Mouse (Mus musculus): Measurements from ENCODE around the gene Rilpl1. TPM values are rescaled to one million over a fixed set of nuclear protein-coding genes. Genes with fewer than 3 reads are reported as not detected.
"Not testable (repeated sequence)": the region's sequence is repeated elsewhere in the genome, so short reads cannot be mapped to it uniquely, and the experiment has no call there.

The Rilpl1 gene
- total RNA-seq, 2 experiments from 2014 or later: 2.2 TPM; not detected in 1

- ATAC-seq (replicated peaks; ENCODE audit: low FRiP score, low TSS enrichment, poor library complexity, severe bottlenecking): no peak
These were observed 67.7 kb downstream of the Rilpl1 start for GRCm38 (mm10) chr5:124463462-124463861.

DNA sequence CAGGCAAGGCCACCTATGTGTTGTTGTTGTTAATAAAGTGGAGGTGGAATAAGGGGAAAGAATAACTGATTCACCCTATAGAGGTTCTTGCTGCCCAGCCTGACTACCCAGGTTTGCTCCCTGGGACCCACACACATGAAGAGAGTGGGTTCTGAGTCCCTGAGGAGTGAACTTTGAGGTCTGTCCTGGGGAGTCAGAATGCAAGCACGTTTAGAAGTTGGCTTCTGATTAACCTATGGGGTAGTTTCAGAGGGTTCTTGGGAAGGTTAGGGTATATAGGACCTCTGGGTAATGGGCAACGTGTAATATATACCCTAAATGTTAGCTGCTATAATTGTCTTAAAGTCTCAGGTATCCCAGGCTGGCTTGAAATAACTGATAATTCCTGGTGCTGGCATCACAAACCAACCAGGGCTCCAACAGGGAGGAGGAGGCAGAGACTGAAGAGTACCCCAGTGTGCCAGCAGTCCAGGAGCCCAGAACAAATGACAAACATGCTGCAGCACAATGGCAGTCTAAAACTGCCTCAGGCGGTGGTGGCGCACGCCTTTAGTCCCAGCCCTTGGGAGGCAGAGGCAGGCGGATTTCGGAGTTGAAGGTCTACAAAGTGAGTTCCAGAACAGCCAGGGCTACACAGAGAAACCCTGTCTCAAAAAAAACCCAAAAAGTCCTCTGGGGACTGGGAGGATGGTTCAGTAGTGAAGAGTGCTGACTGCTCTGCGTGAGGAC is 68.7 kb downstream of the Rilpl1 start:
- ATAC-seq (replicated peaks; ENCODE audit: low FRiP score, low TSS enrichment, poor library complexity, severe bottlenecking): no peak

GRCm38 (mm10) chr5:124460922-124461321 is 70.3 kb downstream of the Rilpl1 start:
- not testable (repeated sequence) for ATAC-seq (replicated peaks; ENCODE audit: low FRiP score, low TSS enrichment, poor library complexity, severe bottlenecking)

DNA sequence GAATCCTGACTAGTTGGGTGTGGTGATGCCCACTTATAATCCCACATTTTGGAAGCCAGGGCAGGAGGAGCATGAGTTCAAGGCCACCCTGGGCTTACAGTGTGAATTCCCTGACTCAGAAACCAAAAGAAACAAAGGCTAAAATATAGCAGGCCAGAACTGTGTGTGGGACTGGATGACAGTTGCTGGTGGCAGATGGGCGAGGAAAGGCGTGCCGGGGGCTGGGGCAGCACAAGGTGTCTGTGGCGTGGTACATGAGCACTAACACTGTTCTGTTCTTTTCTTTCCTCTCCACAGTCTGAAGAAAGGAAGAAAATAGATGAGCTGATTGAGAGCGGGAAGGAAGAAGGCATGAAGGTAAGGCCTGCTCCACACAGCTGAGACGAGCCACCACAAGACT is 74.4 kb downstream of the Rilpl1 start:
- no peak for ATAC-seq (replicated peaks; ENCODE audit: low FRiP score, low TSS enrichment, poor library complexity, severe bottlenecking)

DNA sequence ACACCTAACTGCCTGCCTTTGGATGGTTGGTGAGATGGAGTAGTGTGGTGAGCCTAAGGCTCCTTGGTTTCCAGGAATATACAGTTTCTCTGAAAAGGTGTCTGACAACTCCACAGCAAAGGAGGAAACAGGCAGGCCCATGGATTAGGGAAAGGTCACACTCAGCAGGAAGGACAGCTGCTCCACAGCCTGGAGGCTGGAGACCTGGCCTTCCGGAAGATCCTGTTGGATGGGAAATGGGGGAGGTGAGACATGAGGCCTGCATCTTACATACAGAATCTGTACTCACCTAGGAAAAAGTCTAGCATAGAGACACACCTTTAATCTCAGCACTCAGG is 77.1 kb downstream of the Rilpl1 start:
- no peak for ATAC-seq (replicated peaks; ENCODE audit: low FRiP score, low TSS enrichment, poor library complexity, severe bottlenecking)

- ATAC-seq (replicated peaks; ENCODE audit: low FRiP score, low TSS enrichment, poor library complexity, severe bottlenecking): no peak
These were observed 77.7 kb downstream of the Rilpl1 start for GRCm38 (mm10) chr5:124453339-124454081.

- no peak for ATAC-seq (replicated peaks; ENCODE audit: low FRiP score, low TSS enrichment, poor library complexity, severe bottlenecking)
These were observed 78.5 kb downstream of the Rilpl1 start for GRCm38 (mm10) chr5:124452494-124453228.

- ATAC-seq (replicated peaks; ENCODE audit: low FRiP score, low TSS enrichment, poor library complexity, severe bottlenecking): no peak
These were observed 80.4 kb downstream of the Rilpl1 start for GRCm38 (mm10) chr5:124450641-124451340.

GRCm38 (mm10) chr5:124450051-124450450 is 81.1 kb downstream of the Rilpl1 start:
- ATAC-seq (replicated peaks; ENCODE audit: low FRiP score, low TSS enrichment, poor library complexity, severe bottlenecking): no peak

DNA sequence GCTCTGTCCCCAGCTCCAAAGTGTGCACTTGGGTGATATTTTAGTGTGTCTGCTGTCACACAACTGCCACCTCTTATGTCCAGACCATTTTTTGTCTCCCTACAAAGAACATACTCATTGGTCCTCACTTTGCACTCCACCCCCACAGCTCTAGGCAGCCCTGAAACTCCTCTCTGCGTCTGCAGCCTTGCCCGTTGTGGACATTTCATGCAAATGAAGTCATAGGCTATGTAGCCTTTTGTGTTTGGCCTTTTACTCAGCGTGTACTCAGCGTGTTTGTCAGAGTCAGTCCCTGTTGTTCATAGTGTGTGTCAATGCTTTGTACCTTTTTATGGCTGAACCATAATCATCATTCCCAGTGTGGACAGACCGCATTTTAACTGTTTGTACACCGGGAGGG is 81.7 kb downstream of the Rilpl1 start:
- ATAC-seq (replicated peaks; ENCODE audit: low FRiP score, low TSS enrichment, poor library complexity, severe bottlenecking): no peak

GRCm38 (mm10) chr5:124446301-124446881 is 84.8 kb downstream of the Rilpl1 start:
- peak; percentile 89 for ATAC-seq (replicated peaks; ENCODE audit: low FRiP score, low TSS enrichment, poor library complexity, severe bottlenecking)

GRCm38 (mm10) chr5:124445621-124446293 is 85.4 kb downstream of the Rilpl1 start:
- ATAC-seq (replicated peaks; ENCODE audit: low FRiP score, low TSS enrichment, poor library complexity, severe bottlenecking): no peak

DNA sequence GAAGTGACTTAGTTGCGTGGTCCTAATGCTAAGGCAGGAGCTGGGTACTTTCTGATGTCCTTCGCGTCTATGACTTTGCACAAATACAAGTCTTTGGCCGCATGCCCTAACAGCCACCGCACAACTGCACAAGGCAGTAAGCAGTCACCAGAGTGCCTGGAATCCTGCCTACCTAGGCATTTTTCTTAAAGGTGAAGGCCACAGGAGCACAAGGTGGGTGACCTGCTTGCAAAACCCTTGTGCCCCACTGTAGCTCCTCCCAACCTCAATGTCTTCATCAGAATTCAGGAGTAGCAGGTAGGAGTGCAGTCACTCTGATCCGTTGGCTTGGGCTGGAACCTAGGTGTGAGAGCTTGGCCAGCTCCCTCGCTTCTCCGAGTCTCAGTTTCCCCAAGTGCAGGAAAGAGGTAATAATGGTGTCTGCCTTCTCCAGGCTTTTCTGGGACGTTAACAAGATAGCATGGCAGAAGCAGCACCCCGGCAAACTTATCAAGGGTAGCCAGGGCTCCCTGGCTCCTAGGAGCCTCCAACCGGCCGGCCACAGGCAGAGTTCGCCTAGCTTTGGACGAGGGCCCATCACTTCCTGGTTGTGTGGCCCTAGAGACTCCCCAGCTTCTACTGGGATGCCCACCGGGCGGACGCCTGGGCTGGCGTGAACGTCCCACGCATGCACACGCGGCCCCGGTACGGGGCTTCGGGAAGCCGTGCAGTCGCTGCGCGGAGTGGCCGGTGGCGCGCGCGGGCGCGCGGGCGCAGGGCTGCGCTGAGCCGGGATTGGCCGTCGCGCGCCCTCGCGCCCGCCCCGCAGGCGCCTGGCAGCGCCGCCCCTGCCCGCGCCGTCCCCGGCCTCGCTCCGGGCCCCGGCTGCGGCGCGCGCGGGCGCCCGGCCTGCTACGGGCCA is 86.3 kb downstream of the Rilpl1 start:
- peak; percentile 27 for ATAC-seq (replicated peaks; ENCODE audit: low FRiP score, low TSS enrichment, poor library complexity, severe bottlenecking)

DNA sequence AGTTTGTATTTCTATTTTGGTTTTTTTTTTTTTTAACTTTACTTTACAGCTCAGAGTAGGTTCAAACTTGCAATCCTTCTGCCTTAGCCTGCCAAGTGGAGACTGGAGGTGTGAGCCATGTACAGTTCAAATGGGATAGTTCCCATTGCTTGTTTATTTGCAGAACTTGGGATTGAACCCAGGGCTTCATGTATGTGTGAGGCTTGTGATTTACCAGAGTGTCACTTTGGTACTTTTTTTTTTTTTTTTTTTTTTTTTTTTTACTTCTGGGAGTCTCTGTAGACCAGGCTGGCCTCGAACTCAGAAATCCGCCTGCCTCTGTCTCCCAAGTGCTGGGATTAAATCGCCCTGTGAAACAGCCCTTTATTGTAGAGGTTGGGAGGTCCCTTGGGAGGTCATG is 87.0 kb downstream of the Rilpl1 start:
- no peak for ATAC-seq (replicated peaks; ENCODE audit: low FRiP score, low TSS enrichment, poor library complexity, severe bottlenecking)

Data from megakaryocyte-erythroid progenitor cell, adult 5-6 weeks (primary cell).